Mouse (Mus musculus): Measurements from ENCODE around the gene Rpp40. TPM values are rescaled to one million over a fixed set of nuclear protein-coding genes. Genes with fewer than 3 reads are reported as not detected.

The Rpp40 gene
- total RNA-seq (2021) = 1 to 10 TPM; 4.7 to 6.6 TPM

DNA sequence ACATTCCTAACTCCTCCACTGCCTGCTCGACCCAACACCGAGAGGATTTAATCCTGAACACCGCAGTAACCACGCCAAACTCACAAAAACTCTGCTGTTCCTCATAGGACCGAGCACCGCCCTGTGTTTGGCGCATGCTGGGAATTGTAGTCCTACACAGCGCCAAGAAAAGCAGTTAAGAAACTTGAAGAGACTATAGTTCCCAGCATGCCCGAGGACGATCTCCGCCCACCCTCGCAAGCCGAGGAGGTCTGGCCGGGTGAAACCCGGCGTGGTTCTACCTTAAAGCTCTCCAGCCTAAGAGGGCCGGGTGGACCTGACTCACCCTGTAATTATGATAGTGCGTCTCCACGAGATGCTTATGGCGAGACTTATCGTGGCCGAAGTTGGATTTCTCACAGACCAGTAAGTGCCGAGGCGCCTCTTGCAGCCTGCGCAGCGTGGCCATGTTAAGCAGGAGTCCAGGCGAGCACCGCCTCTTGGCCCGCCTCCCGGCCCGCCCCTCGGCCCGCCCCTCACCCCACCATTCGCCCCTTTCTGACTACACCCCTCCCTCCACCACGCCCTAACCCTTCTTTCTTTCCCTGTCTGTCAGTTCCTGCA is at the start of gene Rpp40:
Gene Rpp40 (minus strand): TSS at position 481 of the 603 bp plus-strand sequence.
- peak; percentile 95 for DNase-seq
- intact Hi-C loops (cut with DNase I) = no loop called here

DNA sequence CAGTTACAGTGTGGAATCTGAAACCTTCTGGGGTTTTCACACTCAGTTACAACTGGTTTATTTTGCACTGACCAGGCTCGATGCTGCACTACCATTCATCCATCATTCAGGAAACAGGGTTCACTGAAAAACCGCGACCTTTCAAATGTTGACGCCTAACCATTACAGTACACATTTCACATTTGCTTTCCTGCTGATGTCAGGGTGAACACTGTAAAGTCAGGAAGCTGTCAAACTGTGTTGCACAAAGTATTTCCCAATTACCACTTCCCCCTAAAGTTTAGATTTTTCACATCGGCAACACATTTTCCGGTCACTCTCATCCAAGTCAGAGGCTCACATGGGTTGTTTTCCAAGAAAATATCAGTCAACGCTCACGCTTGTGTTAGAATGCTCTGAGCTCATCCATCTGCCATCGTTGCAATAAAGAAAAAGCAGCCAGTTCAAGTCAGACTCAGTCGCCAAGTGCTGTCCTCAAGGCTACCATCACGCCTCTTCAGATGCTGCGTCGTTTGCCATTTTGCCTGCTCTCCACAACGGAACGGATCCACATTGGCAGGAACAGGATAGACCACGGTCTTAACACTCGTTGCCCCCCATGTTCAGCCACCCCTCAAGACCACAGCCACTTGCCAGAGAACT is 43.8 kb upstream of the Rpp40 start:
- intact Hi-C loops (cut with DNase I) = loop anchor here (5.0 kb wide), 1 partner anchor 63 kb away; no protein-coding TSS in a partner anchor
- DNase-seq = peak; percentile 35 to 39

DNA sequence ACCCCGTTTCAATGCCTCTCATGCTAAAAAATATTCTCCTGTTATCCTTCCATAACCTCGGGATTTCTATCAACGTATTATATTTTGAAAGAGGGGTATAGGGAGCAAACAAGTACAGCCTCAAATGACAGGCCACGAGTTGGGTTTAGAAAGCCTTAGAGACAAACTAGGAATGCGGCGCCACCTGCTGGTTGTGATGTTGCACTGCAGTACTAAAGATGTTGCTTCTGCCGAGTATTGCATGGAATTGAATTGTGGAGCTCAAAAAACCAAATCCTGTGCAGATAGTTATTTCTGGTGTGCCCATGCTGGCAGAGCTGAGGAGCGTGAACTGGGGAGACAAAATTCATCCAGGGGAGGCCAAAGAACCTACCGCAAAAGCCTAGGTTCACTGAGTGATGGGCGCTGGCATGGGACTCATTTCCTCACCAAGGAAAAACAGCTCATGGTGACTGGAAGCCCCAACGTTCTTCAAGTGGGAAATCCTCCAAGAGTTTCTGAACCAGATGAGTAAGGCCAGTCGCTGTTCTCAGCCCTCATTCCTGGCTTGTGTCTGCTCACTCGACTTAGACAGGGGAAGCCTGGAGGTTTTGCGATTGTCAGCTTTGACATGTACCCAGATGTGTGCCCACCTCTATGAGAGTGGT is 41.3 kb upstream of the Rpp40 start:
- intact Hi-C loops (cut with DNase I) = loop anchor here (1.0 to 5.0 kb wide), 3 partner anchors 60 to 916 kb away; no protein-coding TSS in a partner anchor
- peak; percentile 81 to 86 for DNase-seq

- DNase-seq = no peak
- intact Hi-C loops (cut with DNase I) = loop anchor here (1.0 to 5.0 kb wide), 3 partner anchors 60 to 916 kb away; no protein-coding TSS in a partner anchor
Observed at GRCm38 (mm10) chr13:35946659-35947353, 40.6 kb upstream of the Rpp40 start.

GRCm38 (mm10) chr13:35940934-35941333 is 34.8 kb upstream of the Rpp40 start:
- no peak for DNase-seq
- intact Hi-C loops (cut with DNase I) = no loop called here

DNA sequence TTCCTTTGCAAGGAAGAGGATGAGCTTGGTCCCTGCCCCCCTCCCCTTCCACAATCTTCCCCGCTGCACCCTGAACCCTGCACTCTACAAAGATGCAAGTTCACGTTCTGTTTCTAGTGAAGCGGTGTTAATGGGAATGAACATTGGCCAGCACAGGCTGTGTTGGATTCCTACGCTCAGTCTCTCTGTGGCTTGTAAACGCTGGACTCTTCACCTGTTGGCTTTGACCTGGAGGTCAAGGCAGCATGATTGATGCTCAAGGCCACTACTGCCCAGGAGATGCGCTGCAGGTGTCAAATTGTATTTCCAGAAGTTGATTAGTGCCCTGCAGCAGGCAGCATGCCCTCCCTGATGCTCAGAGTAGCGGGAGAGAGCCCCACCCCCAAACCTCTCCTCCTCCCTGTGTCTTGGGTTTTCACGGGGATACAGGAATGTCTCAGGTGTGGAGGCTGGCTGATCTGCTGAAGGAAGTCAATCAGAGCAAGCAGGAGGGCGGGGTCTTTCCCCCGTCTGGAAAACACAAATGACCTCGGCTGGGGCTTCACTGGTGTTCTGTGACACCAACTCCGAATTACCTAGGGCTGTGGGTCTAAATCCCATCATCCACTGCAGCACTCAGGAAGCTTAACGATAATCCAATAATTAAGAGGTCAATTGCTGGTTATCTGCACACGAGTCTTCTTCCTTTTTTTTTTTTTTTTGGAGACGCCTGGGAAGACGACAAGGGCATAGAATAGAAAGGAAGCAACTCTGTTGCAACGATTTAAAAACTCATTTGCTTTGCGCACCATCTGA is 33.9 kb upstream of the Rpp40 start:
- intact Hi-C loops (cut with DNase I) = no loop called here
- DNase-seq = no peak

DNA sequence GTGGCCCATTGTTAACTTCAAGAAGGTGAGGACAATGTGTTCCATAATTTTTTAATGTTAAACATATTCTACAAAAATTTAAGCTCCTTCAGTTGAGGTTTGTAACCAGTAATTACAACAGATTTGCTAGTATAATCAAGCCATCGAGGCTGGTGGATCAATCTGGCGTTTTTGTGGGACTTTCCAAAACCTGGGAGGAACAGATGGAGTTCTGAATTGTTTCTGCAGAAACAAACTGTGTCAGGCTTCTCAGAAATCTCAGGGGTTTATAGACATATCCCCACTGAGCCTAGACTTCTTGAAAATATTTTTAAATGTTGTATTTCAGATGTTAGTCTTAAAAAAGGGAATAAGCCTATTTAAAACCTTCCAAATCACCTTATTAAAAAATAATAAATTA is 31.8 kb upstream of the Rpp40 start:
- intact Hi-C loops (cut with DNase I) = no loop called here
- no peak for DNase-seq

DNA sequence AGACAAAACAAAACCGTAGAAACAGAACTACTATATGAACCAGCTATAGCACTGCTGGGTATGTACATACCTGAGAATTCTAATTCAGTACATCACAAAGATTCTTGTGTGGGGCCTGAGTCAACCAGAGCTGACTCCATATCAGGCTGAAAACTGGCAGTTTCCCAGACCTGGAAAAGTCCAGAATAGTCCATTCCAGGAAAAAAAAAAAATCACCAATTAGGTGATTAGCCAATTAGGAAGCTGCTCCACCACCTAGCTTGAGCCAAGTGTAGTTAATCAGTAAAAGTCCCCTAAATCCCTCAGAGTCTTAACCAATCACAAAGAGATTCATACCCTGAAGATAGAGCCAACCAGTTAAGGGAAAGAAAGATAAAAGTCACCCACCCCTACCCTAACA is 5.3 kb upstream of the Rpp40 start:
- intact Hi-C loops (cut with DNase I) = no loop called here
- DNase-seq = no peak

DNA sequence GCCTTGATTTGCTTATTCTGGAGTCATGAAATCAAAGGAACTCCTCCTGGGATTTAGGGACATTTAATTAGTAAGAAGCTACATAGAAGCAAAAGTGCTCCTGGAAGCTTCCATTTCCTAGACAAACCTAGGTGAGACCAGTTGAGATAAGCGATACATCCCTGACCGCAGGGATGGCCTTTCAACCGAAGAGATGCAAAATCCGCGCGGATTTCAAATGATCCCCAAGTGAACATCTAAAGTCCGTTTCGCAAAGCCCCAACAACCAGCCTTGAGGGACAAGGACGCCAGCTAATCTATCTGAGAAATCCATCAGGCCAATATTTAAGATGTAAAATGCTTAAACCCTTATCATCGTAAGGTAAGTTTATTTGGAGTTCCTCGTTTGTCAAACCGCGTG is 781 bp downstream of the Rpp40 start:
- no peak for DNase-seq
- intact Hi-C loops (cut with DNase I) = no loop called here

- intact Hi-C loops (cut with DNase I) = no loop called here
- no peak for DNase-seq
Observed at GRCm38 (mm10) chr13:35892866-35893265, 13.3 kb downstream of the Rpp40 start.

GRCm38 (mm10) chr13:35886121-35886725 is 19.9 kb downstream of the Rpp40 start:
- peak; percentile 51 to 65 for DNase-seq
- intact Hi-C loops (cut with DNase I) = loop anchor here (5.0 kb wide), 1 partner anchor 61 kb away; no protein-coding TSS in a partner anchor

GRCm38 (mm10) chr13:35880555-35881046 is 25.6 kb downstream of the Rpp40 start:
- intact Hi-C loops (cut with DNase I) = no loop called here

DNA sequence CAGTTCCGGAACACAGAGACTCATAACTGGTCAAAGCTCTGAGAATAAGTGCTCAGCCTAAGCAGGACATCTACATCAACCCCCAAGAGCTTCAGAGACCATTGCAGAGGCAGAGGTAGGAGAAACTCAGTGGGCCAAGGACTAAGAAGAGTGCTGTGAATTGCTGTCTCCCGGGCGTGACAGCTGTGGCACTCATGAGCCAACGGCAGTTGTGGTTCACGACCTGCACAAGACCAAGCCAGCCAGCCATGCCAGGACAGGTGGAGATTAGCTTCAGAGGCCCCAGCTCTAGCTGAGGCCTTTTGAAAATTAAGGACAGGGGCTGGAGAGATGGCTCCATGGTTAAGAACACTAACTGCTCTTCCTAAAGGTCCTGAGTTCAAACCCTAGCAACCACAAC is 26.6 kb downstream of the Rpp40 start:
- intact Hi-C loops (cut with DNase I) = no loop called here
- DNase-seq = no peak

More at GRCm38 (mm10) chr13:35880555-35881046, 25.6 kb downstream of the Rpp40 start:
- no peak for DNase-seq

- no peak for DNase-seq
- intact Hi-C loops (cut with DNase I) = no loop called here
Observed at GRCm38 (mm10) chr13:35879068-35879467, 27.1 kb downstream of the Rpp40 start.

GRCm38 (mm10) chr13:35878282-35878681 is 27.9 kb downstream of the Rpp40 start:
- intact Hi-C loops (cut with DNase I) = no loop called here
- DNase-seq = peak; percentile 24 to 32

GRCm38 (mm10) chr13:35875396-35875795 is 30.8 kb downstream of the Rpp40 start:
- no peak for DNase-seq
- intact Hi-C loops (cut with DNase I) = no loop called here

DNA sequence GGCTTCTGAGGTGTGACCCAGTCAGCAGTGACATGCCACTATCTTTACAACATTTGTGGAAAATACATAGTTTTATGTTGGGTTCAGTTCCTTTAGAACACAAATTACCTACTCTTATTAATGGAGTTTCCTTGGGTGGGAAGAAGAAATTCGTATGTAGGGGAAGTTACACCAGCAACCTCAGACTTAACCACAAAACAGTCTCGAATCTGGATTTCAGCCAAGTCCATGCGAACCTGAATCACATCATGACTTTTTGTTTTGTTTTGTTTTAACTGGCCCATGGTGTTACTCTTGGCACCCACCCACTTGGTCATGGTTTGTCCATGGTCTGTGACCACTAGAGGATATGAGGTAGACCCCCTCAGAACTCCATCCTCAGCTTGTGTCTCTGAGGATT is 35.1 kb downstream of the Rpp40 start:
- no peak for DNase-seq
- intact Hi-C loops (cut with DNase I) = no loop called here

GRCm38 (mm10) chr13:35870659-35871058 is 35.5 kb downstream of the Rpp40 start:
- intact Hi-C loops (cut with DNase I) = no loop called here

GRCm38 (mm10) chr13:35860916-35861315 is 45.2 kb downstream of the Rpp40 start:
- intact Hi-C loops (cut with DNase I) = no loop called here
- peak in 1 of 2 experiments; percentile 30 for DNase-seq

More at GRCm38 (mm10) chr13:35870659-35871058, 35.5 kb downstream of the Rpp40 start:
- no peak for DNase-seq

- intact Hi-C loops (cut with DNase I) = no loop called here
Observed at GRCm38 (mm10) chr13:35857486-35857885, 48.7 kb downstream of the Rpp40 start.

More at GRCm38 (mm10) chr13:35857486-35857885, 48.7 kb downstream of the Rpp40 start:
- no peak for DNase-seq

All from heart, postnatal 10 days (tissue).